Mouse (Mus musculus): Measurements from ENCODE around the gene Clmn. TPM values are rescaled to one million over a fixed set of nuclear protein-coding genes. Genes with fewer than 3 reads are reported as not detected.

Gene Clmn
- polyA plus RNA-seq (2012; rRNA removed; ENCODE audit: low replicate concordance), result 2.1 and 4.2 TPM in 2 replicates

DNA sequence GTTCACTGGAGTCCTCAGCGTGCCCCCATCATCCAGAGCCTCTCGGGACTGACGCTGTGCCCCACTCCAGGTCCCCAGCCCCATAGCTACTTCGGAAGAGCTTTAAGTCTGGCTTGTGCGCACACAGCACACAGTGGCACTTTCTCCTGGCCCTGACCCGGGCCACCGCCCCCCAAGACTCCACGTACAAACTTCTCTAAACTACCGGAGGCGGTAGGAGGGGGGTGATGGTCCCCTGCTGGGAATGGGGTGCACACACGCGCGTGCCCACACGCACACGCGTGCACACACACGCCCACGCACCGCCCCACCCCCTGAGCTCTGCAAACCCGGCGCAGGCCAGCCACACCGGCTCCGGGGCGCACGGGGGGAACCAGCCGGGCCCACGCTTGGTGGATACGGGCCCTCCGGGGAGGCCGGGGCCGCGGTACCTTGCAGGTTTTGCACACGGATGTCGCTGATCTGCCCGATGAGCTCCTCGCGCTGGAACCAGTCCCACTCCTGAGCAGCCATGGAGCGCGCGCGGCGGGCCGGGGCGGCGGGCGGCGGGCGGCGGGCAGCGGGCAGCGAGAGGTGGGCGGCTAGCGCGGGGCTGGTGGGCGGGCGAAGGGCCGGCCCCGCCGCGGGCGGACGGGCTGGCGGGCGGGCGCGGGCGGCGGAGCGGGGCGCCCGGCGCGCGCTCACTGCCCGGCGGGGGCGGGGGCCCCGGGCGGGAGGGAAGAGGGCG, at the start of gene Clmn:
Gene Clmn, minus strand, starts transcription at position 638 of the 727 bp plus-strand sequence.

DNA sequence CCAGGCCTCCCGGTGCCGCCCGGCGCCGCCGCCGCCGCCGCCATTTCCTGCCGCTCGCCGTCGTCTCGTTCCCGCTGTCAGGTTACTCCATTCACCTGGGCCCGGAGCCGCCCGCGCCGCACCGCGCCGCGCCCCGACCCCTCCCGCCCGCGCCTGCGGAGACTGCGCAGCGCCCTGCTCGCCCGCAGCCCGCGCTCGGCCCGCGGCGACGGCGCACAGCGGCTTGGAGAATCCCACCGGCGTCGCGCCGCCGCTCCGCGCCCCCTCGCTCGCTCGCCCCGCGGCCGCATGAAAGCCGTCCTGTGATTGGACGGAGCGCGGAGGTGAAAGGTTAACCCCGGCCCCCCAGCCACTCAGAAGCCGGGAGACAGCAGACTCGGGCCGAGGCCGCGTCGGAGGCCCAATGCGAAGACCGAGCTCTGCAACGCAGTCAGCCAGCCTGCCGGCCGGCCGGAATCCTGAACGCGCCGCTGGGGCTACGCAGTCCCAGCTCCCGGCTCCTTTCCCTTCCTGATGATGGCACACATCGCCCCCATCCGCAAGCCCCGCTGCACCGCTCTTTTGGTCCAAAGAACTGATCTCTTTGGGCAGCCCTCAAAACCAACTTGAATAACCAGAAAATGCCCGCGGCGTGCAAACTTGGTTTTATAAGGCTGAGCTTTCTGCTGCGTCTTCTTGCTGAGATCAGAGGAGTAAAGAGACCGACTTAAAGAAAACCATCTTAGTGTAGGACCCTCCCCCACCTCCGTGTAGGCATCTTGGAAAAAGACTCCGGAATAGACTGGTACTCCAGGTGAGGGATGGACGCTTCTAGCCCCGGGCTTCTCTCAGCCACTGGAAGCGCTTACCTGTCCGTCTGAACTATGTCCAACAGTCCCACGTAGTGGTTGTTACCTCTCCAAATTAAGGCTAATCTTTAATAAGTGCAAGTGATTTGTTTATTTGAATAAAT, 112.8 kb downstream of the Clmn start, which contains the start of gene Dicer1:
Gene Dicer1, minus strand, starts transcription at position 139 of the 952 bp plus-strand sequence.

Other genes starting within 250 kb of the Clmn start
- 2.1 and 3.0 TPM in 2 replicates for gene Dicer1, start 113.1 kb downstream of the Clmn start, polyA plus RNA-seq (2012; rRNA removed; ENCODE audit: low replicate concordance)
- 0.61 and 0.88 TPM in 2 replicates for gene Syne3, start 144.7 kb upstream of the Clmn start, polyA plus RNA-seq (2012; rRNA removed; ENCODE audit: low replicate concordance)
- 68.9 and 98.2 TPM in 2 replicates for gene Glrx5, start 167.6 kb upstream of the Clmn start, polyA plus RNA-seq (2012; rRNA removed; ENCODE audit: low replicate concordance)

Measured in duodenum, adult 2 months (tissue).